Mouse (Mus musculus): ENCODE measurements around the gene Gspt1.
A peak's percentile ranks its signal among the peaks of the same experiment; 100 is the strongest.
"Not testable (repeated sequence)": the region's sequence is repeated elsewhere in the genome, so short reads cannot be mapped to it uniquely, and the experiment has no call there.

Gene Gspt1

DNA sequence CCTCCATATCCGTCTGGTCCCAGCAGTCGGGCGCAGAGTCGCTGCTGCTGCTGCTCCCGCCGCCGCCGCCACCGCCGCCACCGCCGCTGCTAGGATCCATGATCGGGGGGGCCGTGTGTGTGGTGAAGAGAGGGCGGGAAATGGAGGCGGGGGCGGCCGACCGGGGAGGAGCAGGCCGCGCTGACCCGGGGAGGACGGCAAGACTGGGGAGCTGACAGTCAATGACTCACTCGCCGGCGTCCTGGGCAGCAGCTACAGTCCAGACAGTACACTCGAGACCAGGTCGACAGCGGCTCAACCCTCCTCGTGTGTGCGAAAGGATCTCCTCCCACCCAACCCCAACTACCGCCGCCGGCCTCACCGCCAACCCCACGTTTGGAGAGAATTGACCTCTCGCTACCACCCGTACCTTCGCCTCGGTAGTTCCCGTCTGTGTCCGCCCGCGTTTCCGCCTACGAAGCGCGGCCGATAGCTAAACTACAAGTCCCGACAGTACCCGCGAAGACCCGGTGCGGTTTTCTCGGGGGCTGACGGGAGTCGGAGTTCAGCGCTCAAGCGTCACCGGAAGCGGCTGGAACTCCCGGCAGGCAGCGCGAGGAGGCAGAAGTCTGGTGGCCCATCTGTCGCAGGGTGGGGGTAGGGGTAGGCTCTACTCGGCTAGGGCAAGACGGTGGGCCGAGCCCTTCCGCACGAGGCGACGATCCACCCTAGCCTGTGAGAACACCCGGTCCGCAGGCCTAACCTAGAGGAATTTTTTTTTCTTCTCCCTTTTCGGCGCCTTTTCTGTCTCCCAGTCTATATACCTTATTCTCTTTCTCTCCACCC is at the start of gene Gspt1:
Gene Gspt1, minus strand, starts transcription at position 428 of the 825 bp plus-strand sequence.
- DNase-seq (ENCODE audit: low read depth, low spot score): peak; percentile 98

DNA sequence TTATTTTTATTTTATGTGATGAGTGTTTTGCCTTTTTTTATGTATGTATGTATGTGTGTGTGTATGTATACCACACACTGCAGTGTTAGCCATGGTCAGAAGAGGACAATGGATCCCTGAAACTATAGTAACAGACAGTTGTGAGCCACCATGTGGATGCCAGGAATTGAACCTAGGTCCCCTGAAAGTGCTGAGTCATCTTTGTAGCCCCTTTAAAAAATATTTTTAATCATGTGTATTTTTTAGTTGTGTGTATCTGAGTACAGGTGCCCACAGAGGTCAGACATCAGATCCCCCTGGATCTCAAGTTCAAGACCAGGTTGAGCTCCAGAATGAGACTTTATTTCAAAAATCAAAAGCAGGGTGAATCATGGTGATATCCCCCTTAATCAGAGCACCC is 49.6 kb upstream of the Gspt1 start:
- no peak for DNase-seq (ENCODE audit: low read depth, low spot score)

DNA sequence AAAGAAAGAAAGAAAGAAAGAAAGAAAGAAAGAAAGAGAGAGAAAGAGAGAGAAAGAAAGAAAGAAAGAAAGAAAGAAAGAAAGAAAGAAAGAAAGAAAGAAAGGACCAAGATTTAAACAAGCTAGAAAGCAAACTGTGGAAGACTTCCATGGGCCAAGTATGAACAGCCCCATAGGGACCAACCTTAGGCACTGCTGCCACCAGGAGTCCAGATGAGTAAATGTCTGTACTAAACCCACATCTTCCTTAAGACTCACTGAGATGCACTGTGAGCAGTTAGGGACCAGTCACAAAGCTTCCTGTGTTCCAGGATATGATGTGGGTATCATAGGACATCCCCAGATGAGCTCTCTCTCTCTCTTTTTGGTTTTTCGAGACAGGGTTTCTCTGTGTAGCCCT is 43.6 kb upstream of the Gspt1 start:
- DNase-seq (ENCODE audit: low read depth, low spot score): not testable (repeated sequence)

- DNase-seq (ENCODE audit: low read depth, low spot score): not testable (repeated sequence)
Measured at GRCm38 (mm10) chr16:11295583-11295982, 41.5 kb upstream of the Gspt1 start.

DNA sequence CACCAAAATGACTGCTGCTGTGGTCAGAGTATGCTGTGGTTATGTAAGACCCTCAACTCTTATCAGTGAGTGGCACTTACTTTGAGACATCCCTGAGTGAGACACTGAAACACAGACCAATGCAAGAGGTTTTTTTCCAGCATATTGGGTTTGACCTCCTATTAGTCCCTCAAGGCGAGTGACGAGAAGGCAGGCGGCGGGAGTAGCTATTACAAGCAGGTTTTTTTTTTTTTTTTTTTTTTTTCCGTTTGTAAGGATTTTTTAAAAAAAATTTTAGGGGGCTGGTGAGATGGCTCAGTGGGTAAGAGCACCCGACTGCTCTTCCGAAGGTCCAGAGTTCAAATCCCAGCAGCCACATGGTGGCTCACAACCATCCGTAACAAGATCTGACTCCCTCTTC is 34.7 kb upstream of the Gspt1 start:
- not testable (repeated sequence) for DNase-seq (ENCODE audit: low read depth, low spot score)

DNA sequence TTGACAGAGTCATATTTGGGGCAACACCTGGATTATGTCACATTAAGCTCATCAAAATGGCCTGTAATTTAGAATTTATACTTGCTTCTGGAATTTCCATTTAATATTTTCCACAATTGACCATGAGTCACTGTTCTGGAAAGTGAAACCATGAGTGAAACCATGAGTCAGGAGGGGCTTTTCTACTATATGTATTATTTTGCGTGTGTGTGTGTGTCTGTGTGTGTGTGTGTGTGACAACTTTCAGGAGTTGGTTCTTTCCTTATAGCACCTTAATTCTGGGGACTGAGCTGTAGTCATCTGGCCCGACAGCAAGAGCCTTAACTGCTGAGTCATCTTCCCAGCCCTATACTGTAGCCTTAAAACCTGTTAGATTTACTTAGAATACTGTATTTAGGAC is 31.8 kb upstream of the Gspt1 start:
- no peak for DNase-seq (ENCODE audit: low read depth, low spot score)

- DNase-seq (ENCODE audit: low read depth, low spot score): no peak
Measured at GRCm38 (mm10) chr16:11284881-11285280, 30.8 kb upstream of the Gspt1 start.

GRCm38 (mm10) chr16:11282655-11283232 is 28.6 kb upstream of the Gspt1 start:
- DNase-seq (ENCODE audit: low read depth, low spot score): peak; percentile 13

GRCm38 (mm10) chr16:11278778-11279177 is 24.7 kb upstream of the Gspt1 start:
- no peak for DNase-seq (ENCODE audit: low read depth, low spot score)

- no peak for DNase-seq (ENCODE audit: low read depth, low spot score)
Measured at GRCm38 (mm10) chr16:11276888-11277287, 22.8 kb upstream of the Gspt1 start.

GRCm38 (mm10) chr16:11271073-11271472 is 16.9 kb upstream of the Gspt1 start:
- DNase-seq (ENCODE audit: low read depth, low spot score): no peak

GRCm38 (mm10) chr16:11270642-11271041 is 16.5 kb upstream of the Gspt1 start:
- no peak for DNase-seq (ENCODE audit: low read depth, low spot score)

GRCm38 (mm10) chr16:11269808-11270207 is 15.7 kb upstream of the Gspt1 start:
- DNase-seq (ENCODE audit: low read depth, low spot score): no peak

GRCm38 (mm10) chr16:11266556-11266955 is 12.4 kb upstream of the Gspt1 start:
- no peak for DNase-seq (ENCODE audit: low read depth, low spot score)

DNA sequence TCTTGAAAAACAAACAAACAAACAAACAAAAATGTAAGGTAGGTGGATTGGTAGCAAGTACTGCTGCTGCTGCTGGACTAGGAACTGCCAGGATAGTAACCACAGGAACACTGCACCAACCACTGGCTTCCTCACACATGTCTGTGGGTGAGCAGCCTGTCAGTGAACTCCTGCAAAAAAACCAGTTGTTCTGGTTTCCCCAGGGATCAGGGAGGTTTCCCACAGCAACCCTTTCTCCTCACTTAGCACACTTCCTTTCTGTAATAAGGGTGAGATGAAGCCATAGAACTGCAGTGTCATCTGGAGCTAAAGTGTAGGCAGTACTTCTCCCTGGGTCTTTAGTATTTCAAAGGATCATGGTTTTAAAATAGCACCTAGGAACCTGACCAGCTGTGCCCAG is 9.1 kb upstream of the Gspt1 start:
- no peak for DNase-seq (ENCODE audit: low read depth, low spot score)

DNA sequence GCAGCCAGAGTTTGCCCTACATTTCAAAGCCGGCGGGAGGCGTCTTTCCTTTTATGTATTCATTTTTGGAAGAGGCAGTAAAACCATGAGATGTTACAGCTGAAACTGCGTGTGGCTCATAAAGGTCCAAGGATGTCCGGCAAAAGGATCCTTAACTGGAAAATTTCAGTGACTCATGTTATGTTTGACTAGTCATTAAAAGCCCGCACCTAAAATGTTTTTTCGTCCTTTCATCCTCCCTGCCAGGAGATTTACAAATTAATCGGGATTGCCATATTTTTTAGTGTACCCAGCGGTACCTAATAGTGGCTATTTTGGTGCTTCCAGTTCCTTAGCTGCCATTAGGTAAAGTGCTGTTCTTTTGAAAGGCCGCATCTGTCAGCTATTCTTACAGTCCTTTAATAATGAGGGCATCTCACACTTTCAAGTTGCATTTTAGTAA is 619 bp upstream of the Gspt1 start:
- no peak for DNase-seq (ENCODE audit: low read depth, low spot score)

GRCm38 (mm10) chr16:11253065-11253831 is 877 bp downstream of the Gspt1 start:
- peak; percentile 16 for DNase-seq (ENCODE audit: low read depth, low spot score)

- DNase-seq (ENCODE audit: low read depth, low spot score): no peak
Measured at GRCm38 (mm10) chr16:11247791-11248190, 6.3 kb downstream of the Gspt1 start.

DNA sequence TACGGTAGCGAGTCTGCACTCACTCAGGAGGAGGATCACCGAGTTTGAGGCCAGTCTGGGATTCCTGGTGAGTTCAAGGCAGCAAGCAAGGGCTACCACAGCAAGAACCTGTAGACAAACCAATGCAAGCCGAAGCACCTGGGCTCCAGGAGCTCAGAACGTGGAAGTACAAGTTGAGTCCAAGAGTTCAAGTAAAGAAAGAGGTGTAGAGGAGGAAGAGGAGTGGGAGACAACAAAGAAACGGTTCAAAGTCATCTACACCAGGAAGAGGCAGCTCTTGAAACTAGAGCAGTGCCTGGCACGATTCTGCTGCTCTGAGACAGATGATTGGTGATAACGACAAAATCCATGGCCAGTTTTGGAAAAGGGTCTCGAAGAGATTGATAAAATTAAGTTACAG is 8.4 kb downstream of the Gspt1 start:
- DNase-seq (ENCODE audit: low read depth, low spot score): no peak

GRCm38 (mm10) chr16:11242401-11242800 is 11.7 kb downstream of the Gspt1 start:
- DNase-seq (ENCODE audit: low read depth, low spot score): no peak

DNA sequence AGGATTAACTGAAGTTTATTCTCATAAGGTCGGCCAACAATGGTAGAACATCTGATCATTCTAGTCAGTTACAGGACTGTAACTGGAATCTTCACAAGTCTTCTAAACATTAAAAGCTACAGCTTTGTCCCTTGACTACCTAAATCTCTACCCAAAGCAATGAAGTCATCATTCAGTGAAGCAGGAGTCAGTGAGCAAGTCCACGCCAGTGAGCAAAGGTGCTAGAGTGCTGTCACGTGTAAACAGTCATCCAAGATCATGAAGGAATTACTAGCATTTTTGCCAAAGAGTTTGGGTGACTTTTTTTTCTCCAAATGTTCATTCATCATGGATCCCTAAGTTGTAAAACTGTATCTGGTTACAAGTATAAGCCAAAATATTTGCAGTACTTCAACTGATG is 36.3 kb downstream of the Gspt1 start:
- DNase-seq (ENCODE audit: low read depth, low spot score): no peak

DNA sequence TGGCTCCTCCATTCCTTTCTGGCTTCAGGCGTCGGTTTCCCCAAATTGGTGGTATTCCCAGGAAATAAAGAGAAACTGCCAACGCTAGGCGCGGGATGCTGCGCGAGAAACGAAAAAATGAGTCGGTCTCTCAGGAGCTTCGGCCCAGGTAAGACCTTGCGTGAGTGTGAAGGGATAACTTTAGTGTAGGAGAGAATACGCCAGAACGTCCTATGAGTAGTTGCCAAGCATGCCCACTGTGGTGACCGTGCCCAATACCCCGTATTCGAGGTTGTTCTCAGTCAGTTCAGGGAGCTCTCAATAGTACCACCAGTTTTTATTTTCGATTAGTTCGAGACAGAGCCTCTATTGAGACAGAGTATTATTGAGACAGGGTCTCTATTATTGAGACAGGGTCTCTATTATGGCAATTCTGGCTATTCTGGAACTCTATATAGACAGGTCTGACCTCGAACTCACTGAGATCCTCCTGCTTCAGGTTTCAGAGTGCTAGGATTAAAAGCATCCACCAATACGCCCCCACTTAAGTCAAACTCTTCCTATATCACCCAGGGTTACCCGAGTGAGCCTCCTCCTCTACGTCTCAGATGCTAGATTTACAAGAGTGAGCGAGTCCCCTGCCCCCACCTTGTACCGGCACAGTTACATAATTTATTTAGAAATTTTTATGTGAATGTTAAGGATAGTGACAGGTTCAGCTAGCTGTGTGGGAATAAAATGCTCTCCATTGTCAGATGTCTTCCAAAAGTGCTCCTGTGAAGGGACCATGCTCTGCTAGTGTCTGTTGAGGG is 50.3 kb downstream of the Gspt1 start:
- no peak for DNase-seq (ENCODE audit: low read depth, low spot score)
